Mouse (Mus musculus) spleen, adult 18-20 months (tissue): Measurements from ENCODE around the gene Bptf.
"Not testable (repeated sequence)": the region's sequence is repeated elsewhere in the genome, so short reads cannot be mapped to it uniquely, and the experiment has no call there.

Experiments used
- DNase-seq, 2 experiments: peaks; one replicate each; pipeline ENCODE4 v3.0.0; 2022; ENCODE audit warnings: mixed read lengths in 2 of 2

The Bptf gene

GRCm38 (mm10) chr11:107046766-107047620 lies 84.9 kb downstream of the Bptf start:
- DNase-seq = no peak

DNA sequence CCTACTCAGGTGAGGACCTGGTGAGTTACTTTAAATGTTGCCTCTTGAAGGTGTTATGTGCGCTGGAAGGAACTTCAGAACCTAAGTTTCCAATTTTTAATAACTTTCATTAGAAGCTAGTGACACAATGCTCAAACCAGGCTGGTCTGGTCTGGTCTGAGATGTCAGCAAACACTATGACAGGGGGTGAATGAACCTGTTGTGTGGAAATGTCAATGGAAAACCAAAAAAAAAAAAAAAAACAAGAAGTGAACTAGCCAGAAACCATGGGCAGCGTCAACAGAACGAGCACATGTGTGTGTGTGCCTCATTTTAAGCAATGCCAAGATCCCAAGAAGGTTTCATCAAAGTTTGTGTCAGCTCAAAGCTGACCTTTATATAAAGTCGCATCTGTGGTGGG lies 86.4 kb downstream of the Bptf start:
- DNase-seq = no peak

- DNase-seq = peak in 1 of 2 experiments; percentile 70
Measured at GRCm38 (mm10) chr11:107044321-107044720, 87.6 kb downstream of the Bptf start.

- no peak for DNase-seq
Measured at GRCm38 (mm10) chr11:107043361-107043760, 88.6 kb downstream of the Bptf start.

GRCm38 (mm10) chr11:107041396-107041795 lies 90.5 kb downstream of the Bptf start:
- DNase-seq = no peak

- DNase-seq = no peak
Measured at GRCm38 (mm10) chr11:107039417-107039816, 92.5 kb downstream of the Bptf start.

DNA sequence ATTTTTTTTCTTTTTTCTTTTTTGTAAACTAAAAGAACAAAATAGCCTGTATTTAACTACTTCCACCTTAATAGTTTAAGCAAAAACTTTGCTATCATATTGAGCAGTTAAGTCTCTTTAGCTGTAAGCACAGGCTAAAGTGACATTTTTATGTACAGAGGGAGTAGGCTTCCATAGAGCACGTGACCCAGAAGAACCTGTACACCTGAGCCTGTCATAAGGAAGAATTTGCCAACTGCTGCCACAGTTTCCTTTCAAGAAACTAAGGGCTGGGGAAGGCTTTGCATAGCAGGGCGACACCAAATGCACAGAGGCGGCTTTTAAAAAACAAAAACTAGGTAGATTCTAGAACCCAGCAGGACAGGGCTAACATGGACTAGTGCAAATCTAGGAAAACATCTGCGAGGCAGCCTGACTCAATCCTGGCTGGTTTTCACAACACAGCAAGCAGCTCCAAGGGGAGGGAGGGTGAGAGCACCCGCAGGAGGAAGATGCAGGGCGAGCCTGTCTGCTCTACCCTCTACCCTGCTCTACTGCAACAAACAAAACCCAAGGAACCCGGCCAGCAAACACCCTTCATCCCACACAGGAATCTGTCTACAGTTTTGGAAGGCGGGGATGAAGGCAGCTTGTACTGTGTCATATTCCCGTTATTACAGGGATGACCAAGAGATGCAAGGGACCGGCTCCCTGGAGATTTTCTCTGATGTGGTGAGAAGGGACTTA lies 97.7 kb downstream of the Bptf start:
- DNase-seq = no peak

DNA sequence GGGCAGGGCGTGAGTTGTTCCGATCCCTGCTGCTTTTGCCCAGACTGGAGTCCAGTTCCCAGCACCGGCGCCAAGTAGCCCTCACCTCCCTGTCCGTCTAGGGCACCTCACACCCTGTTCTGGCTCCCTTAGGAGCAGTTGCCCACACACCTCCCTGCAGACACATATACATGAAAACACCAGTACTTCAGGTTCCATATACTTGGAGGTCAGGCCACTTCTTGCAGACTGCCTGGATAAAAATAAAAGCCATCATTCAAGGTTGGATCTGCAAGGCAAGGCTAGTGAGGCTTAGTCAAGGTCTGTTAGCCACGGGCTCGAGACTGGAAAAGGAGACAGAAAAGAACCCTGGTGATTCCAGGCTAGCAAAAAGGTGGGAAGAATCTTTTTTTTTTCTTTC lies 100.3 kb downstream of the Bptf start:
- DNase-seq = no peak

DNA sequence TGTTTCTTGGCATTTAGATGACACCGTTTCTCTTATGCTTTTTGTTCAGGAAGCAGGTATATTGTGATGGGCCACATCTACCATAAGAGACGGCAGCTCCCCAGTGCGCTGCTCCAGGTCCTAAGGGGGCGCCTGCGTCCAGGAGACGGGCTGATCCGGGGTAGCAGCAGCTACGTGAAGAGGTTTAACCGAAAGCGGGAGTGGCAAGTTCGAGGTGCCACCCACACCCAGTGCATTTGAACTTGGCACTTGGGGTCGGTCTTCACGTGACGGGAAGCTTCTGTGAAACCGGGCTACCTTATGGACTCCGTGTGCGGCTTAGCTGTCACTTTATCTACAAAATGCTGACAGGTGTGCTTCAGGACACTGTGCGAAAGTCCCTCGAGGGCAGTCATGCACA lies 102.4 kb downstream of the Bptf start:
- DNase-seq = no peak

- no peak for DNase-seq
Measured at GRCm38 (mm10) chr11:107028754-107029153, 103.2 kb downstream of the Bptf start.

DNA sequence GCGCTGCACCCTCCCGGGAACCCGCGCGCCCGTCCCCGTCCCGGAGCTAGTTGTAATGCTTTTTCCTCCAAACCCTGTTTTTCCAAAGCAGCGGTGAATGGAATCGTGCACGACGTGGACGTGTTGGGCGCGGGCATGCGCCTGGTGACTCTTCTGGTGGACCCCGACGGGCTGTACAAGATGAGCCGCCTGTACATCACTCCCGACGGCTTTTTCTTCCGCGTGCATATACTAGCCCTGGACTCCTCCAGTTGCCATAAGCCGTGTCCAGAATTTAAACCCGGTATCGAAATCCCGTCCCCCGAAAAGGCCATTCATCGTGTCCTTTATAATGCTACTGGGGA lies 103.7 kb downstream of the Bptf start:
- DNase-seq = no peak

GRCm38 (mm10) chr11:107027431-107028274 lies 104.3 kb downstream of the Bptf start:
- peak; percentile 84 to 90 for DNase-seq

- DNase-seq = no peak
Measured at GRCm38 (mm10) chr11:107026554-107027430, 105.1 kb downstream of the Bptf start.

DNA sequence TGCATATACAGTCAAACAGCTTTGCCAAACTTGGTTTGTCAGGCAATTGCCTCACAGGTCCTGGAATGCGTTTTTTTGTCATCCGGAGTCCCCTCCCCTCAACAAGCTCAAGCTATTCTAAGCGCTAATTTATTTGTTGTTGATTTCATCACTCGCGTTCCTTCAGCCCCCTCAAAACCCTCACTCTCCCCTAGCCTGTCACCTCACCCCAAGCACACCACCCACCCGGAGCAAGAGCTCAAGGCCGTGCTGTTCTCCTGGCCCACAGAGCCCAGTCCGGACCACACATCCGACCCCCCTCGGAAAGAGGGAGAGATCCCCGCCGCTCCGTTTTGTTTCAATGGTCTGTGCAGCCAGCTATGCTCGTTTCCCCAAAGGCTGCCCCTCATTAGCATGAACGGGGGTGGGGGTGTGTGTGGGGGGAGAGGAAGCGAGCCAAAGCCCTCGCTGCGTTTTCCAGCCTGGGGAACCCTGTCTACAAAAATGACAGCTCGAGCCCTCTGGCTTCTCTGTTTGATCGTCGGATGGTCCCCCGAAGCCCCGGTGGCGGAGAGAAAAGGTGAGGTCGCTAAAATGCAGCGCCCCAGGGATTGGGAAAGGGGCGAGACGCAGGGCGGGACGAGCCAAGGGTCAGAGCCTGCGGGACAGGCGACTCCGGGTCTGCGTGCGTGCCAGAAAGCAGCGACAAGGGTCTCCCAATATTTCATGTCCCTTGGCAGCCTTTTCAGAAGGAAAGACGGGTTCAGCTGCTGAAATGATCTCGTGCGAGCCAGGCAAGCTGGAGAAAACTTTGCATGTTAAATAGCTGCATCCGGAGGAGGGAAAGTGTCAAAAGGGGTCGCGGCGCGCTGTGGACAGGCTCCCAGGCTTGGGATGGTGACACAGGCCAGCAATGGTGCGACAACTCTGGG lies 106.3 kb downstream of the Bptf start, which contains the start of gene 1810010H24Rik:
TSS of gene 1810010H24Rik (plus strand) at position 271 of the 911 bp plus-strand sequence.
- peak; percentile 22 to 32 for DNase-seq

DNA sequence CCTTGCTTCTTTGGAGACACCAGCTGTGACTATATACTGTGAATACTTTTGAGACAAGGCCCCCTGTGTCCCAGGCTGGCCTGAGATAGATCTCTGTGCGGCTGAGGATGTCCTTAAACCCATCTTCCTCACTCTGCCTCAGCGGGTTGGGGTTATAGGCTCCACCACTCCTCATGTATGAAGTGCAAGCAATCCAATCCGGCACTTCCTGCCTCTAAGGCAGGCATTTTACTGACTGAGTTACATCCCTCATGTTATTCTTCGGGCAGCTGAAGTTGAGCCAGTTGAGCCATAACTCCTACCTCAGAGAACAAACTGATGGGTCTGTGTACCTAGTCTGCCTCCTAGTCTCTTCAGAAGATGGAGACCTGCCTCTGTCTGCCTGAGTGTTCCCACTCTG lies 107.5 kb downstream of the Bptf start:
- no peak for DNase-seq

- no peak for DNase-seq
Measured at GRCm38 (mm10) chr11:107022050-107022683, 109.8 kb downstream of the Bptf start.

GRCm38 (mm10) chr11:107019722-107020121 lies 112.2 kb downstream of the Bptf start:
- DNase-seq = not testable (repeated sequence)

GRCm38 (mm10) chr11:107019318-107019717 lies 112.6 kb downstream of the Bptf start:
- DNase-seq = no peak

DNA sequence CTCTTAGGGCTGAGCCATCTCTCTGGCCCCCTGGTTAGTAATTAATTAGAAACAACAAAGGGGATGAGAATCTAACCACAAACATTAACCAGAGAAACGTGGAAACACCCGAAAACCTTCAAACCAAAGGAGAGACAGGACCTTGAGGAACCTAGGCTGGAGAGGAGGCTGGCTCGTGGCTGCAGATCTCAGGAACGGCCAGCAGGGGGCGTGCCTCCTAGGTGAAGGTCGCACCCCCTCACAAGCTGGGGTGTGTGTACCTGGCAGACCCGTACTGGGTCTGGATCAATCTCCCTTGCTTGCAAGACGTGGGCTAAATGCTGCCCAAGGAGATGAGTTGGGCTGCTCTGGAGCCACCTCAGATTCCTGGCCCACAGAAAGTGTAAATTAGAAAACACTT lies 113.3 kb downstream of the Bptf start:
- no peak for DNase-seq

GRCm38 (mm10) chr11:107017339-107017886 lies 114.5 kb downstream of the Bptf start:
- DNase-seq = no peak
